Mouse (Mus musculus): Measurements from ENCODE around the gene Fbxl19.

The Fbxl19 gene

DNA sequence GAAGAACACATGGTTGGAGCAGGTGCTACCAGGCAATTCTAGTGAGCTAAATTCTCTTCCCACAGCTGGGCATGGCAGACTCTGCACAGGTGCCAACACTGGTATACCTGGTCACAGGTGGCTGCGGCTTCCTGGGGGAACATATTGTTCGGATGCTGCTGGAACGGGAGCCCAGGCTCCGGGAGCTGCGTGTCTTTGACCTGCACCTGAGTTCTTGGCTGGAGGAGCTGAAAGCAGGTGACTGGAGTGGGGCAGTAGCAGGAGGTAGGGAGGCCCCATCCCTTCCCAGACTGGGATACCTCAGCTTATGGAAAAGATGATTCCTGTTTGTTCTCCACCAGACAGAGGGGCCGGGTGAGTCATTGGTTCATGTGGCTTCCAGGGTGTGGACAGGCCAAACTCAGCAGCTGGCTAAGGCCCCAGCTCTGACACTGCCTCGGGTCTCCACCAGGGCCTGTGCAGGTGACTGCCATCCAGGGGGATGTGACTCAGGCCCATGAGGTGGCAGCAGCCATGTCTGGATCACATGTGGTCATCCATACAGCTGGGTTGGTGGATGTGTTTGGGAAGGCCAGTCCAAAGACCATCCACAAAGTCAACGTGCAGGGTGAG lies 56.8 kb downstream of the Fbxl19 start:
- DNase-seq (ENCODE audit: low spot score): peak; percentile 73

DNA sequence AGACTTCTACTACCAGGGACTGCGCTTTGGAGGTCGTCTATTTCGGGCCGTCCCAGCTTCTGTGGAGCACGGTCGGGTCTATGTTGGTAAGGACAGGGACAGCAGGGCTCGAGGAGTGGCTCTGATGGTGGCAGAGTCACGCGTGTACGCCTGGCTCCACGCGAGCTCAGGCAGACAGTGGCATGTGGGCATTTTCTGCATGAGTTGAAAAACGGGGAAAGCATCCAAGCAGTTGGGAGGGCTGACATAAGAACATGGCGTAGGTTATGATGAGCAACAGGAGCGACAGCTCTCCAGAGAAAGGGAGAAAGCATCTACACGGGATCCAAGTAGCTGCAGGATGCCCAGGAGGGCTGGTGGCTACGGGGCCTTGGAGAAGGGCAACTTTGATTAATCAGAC lies 58.0 kb downstream of the Fbxl19 start:
- DNase-seq (ENCODE audit: low spot score): no peak

DNA sequence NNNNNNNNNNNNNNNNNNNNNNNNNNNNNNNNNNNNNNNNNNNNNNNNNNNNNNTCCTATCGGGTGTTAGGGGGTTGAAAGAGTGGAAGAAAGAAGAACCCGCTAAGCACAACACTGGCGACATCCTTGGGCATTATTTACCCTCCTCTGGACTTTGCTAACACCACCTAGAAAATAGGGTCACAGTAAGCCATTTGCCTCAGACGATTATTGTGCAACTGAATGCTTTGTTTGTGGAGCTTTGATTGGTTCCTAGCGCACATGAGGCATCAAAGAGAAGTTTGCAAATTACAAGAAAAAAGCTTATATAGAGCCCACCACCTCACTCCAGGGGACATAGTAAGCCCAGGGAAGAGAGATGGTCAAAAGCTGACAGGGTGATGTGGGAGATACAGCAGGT lies 64.5 kb downstream of the Fbxl19 start:
- DNase-seq (ENCODE audit: low spot score): no peak

DNA sequence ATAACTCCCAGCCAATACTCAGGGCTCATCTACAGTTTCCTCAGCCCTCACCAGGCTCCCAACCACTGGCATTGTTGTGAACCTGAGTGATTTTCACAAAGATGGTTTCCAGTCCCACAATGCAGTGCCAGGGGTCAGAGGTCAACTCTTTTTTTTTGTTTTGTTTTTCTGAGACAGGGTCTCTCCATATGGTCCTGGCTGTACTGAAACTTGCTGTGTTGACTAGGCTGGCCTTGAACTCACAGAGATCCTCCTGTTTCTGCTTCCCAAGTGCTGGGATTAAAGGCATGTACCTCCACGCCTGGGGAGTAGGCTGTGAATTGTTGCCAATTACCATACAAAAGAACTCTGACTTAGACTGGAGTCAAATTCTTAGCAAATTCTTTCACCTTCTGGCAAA lies 65.5 kb downstream of the Fbxl19 start:
- DNase-seq (ENCODE audit: low spot score): no peak

DNA sequence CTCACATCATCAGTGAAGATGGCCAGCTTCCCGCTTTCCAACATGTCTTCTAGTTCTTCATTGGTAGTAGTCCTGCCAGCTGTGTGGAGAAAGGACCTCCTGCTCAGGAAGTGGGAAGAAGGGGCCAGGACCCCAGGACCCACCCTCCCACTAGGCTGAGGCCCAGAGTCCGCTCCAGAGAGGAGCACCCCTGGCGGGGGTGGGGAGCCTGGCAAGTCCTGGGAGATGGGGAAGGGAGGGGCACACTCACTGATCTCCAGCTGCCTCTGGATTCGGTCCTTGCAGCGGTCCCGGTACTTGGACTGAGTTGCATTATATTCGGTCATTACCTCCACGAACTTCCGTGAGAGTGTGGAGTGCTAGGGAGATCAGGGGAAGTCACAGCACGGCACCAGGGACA lies 66.3 kb downstream of the Fbxl19 start:
- DNase-seq (ENCODE audit: low spot score): no peak

DNA sequence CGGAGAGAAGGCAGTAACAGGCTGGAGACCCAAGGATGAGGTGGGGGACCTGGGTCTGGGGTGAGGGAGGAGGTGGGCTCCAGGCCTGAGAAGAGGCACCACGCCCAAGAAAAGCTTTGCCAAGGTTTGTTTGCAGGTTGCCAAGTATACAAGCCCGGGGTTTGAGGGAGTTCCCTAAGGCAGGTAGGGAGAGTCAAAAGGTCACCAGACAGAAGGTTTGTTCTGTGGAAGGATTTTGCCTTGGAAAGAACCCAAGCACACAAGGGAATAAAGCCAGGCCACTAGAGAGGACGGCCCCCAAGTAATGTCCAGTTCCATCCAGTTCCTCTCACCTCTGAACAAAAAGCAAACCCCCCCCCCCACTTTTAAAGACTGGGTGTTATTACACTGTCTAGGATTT lies 66.9 kb downstream of the Fbxl19 start:
- no peak for DNase-seq (ENCODE audit: low spot score)

DNA sequence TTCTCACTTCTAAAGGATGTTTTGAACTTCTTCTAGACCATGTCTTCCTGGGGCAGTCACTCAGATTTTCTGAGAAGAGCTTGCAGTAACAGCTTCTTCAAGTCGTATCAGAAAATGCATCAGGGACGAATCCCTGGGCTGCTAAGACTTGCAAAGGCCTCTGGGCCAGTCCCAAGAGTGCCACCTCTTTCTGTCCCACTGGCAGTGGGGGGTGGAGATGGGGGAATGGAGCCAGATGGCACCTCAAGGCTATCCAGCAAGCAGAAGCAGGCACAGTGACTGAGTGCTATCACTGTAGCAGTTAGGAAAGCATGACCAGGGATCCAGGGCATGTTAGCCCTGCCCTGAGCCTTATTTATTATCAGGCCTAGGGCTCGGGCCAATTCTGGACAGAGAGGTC lies 67.9 kb downstream of the Fbxl19 start:
- DNase-seq (ENCODE audit: low spot score): no peak

DNA sequence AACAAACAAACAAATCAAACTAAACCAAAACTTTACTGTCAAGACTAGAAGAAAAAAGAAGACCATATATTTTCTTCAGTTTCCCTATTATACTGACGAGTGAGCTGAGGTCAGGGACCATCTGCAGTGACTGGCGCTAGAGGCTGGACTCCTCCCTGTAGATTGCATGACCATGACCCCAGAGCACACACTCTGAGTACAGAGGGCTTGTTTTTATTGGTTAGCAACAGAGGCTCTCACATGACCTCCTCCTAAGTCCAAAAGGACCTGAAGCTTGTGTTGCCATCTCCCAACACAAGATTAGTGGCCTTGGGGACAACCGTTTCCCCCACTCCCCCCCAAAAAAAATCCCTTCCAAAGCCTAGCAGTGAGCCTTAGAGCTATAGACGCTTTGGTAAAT lies 69.5 kb downstream of the Fbxl19 start:
- DNase-seq (ENCODE audit: low spot score): no peak

DNA sequence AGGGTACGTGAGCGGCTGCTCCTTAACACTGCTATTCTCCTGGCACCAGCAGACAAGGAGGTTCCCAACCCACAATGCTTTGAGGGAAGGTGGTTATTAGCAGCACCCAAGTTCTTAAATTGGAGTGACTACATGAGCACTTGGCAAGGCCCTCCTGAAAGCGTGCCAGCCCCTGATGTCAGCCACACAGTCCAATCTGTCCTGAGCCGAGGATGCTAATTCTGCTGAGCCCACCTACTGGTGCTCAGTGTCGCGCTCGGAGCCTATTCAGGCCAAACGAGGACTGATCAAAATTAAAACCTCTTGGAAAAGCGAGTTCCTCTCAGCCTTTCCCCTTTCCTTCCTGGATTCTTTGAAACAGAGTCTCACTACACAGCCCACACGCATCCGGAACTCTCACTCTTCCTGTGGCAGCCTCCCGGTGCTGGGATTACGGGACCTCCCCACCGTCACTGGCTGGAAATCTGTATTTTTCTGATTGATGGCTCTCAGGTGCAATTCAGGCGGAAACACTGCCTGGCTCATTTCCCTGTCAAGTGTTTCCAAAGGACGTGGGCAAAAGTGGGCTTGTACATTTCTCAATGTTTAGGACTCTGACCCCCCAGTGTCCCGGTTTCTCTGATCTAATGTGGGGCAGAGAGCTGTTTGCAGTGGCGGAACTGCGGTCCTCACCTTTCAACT lies 70.0 kb downstream of the Fbxl19 start:
- DNase-seq (ENCODE audit: low spot score): no peak

DNA sequence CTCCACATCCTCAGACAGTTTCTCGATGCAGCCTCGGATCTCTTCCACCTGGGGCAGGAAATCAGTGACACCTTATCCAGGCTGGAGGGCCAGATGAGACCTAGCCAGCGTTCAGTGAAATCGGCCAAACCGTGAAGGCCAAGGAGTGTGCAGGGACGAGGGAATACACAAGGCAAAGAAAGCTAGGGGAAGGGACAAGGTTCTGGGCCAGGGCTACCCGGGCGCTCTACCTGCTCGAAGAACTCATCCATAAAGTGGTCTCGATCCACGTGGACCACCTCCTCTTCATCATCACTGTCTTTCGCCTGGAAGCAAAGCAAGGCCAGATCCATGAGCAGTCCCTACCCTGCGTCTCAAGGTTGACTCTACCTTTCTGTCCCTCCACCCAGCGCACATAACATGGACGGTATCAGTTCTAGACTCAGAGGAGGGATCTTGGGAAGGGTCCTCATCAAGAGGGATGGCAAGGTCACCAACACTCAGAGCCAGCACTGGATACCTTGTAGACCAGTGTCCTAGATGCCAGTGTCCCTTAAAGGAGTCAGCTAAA lies 70.8 kb downstream of the Fbxl19 start:
- DNase-seq (ENCODE audit: low spot score): no peak

DNA sequence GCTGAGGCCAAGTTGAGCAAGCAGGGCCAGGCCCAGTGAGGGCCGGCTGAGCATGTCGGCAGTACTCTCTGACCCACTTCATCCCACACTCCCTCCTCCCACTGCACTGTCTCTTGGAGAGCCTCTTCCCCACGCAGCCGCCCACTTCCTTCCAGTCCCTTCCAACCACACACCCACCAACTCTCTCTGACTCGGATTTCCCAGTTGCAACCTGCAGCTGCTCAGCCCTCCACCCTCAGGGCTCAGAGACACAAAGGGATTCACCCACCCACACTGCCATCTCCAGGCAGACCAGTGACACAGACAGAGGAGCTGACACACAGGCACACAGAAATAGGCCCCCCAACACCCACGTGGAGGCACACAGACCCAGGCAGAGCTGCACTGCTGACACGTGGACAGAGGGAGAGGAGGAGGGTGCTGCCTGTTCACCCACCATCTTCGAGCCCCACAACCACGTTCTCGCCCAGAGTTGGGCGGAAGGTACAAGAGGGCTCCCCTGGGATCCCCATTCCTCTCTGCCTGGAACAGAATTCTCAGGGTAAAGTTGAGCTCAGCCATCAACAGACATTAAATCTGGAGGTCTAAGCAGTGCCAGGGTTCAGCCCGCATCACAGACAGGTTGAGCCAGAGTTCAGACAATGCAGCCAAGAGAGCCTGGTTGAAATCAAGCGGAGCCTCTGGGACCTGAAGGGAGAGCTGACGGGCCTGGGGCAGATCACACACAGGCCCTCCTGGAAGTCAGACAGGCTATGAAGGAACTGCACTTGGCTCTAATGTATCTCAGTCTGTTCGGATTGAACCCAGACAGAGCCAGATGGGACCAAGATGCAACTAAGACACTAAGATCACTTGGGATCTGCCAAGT lies 71.8 kb downstream of the Fbxl19 start:
- peak; percentile 12 for DNase-seq (ENCODE audit: low spot score)

DNA sequence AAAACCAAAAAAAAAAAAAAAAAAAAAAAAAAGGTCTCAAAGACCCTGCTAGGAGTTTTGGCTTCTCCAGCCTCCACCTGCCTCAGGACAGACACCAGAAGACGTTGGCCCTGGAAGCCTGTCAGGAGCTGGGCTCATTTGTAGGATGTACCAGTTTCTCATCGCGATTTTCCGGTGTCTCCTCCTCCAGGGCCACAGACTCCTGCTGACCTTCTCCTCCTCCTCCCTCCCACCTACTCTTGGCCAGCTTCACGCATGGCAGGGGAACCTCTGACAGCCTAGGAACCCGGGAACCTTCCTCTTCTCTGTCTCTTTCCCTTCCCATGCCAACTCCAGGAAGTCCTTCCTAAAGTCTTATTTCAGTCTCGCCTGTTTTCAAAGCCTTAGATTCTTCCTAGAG lies 72.7 kb downstream of the Fbxl19 start:
- no peak for DNase-seq (ENCODE audit: low spot score)

DNA sequence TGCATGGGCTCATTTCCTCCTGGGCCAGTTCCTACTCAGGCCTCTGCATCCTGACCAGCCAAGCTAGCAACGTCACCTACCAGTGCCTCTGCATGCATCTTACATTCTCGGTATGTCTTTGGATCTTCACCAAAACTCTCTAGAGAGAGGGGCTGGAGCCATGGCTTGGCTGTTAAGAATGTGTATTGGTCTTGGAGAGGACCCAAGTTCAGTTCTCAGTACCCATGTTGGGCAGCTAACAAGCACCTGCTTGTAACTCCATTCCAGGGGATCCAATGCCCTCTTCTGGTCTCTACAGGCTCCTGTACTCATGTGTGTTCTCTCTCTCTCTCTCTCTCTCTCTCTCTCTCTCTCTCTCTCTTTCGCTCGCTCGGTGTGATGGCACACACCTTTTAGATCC lies 73.4 kb downstream of the Fbxl19 start:
- no peak for DNase-seq (ENCODE audit: low spot score)

All from MN1 (cell line).